Mouse (Mus musculus) lung, adult 2 months (tissue): ENCODE results near the gene Galnt17.

Experiments
- CTCF ChIP-seq: fragments of 200-500 bp; IDR thresholded peaks from 2 replicates; pipeline ENCODE4 v1.5.1; 2011; ENCODE audit warnings: mild to moderate bottlenecking, low read length, control low read depth; ENCODE audit not compliant: insufficient read depth
- POLR2A ChIP-seq: fragments of 200-500 bp; IDR thresholded peaks from 2 replicates; pipeline ENCODE4 v1.6.1; 2011; ENCODE audit warnings: low read depth, mild to moderate bottlenecking, control low read depth, low read length, borderline replicate concordance; ENCODE audit errors: extremely low read depth

GRCm38 (mm10) chr5:131015341-131015740 lies 293.0 kb downstream of the Galnt17 start:
- no peak for TF ChIP-seq POLR2A
- no peak for TF ChIP-seq CTCF
